Mouse (Mus musculus) cerebellum, adult 9-10 months (tissue): ENCODE measurements around the gene Clip2.

ENCODE experiments used
- DNase-seq: peaks from one replicate; pipeline ENCODE4 v3.0.0; 2022

Gene Clip2

GRCm38 (mm10) chr5:134552110-134552972 is at the start of gene Clip2:
Clip2 (minus strand) TSS chr5:134552434.
- peak; percentile 98 for DNase-seq

- DNase-seq = no peak
These were observed 45.5 kb upstream of the Clip2 start for GRCm38 (mm10) chr5:134597711-134598110.

GRCm38 (mm10) chr5:134593093-134593492 is 40.9 kb upstream of the Clip2 start:
- no peak for DNase-seq

GRCm38 (mm10) chr5:134592026-134592581 is 39.9 kb upstream of the Clip2 start:
- no peak for DNase-seq

- DNase-seq = no peak
These were observed 37.7 kb upstream of the Clip2 start for GRCm38 (mm10) chr5:134589900-134590299.

GRCm38 (mm10) chr5:134584798-134585197 is 32.6 kb upstream of the Clip2 start:
- DNase-seq = no peak

- no peak for DNase-seq
These were observed 31.6 kb upstream of the Clip2 start for GRCm38 (mm10) chr5:134583884-134584213.

- no peak for DNase-seq
These were observed 31.0 kb upstream of the Clip2 start for GRCm38 (mm10) chr5:134583006-134583883.

- peak; percentile 97 for DNase-seq
These were observed 30.1 kb upstream of the Clip2 start for GRCm38 (mm10) chr5:134582221-134582907.

GRCm38 (mm10) chr5:134581146-134581545 is 28.9 kb upstream of the Clip2 start, which contains the start of gene Rfc2:
Rfc2 (plus strand) TSS chr5:134581366.
- no peak for DNase-seq

GRCm38 (mm10) chr5:134579135-134579534 is 26.9 kb upstream of the Clip2 start:
- no peak for DNase-seq

GRCm38 (mm10) chr5:134577534-134577933 is 25.3 kb upstream of the Clip2 start:
- no peak for DNase-seq

- no peak for DNase-seq
These were observed 24.4 kb upstream of the Clip2 start for GRCm38 (mm10) chr5:134576517-134577220.

- DNase-seq = no peak
These were observed 23.6 kb upstream of the Clip2 start for GRCm38 (mm10) chr5:134575833-134576232.

- DNase-seq = no peak
These were observed 20.4 kb upstream of the Clip2 start for GRCm38 (mm10) chr5:134572508-134573214.

GRCm38 (mm10) chr5:134571730-134572507 is 19.7 kb upstream of the Clip2 start:
- peak; percentile 57 for DNase-seq

GRCm38 (mm10) chr5:134568964-134569491 is 16.8 kb upstream of the Clip2 start:
- no peak for DNase-seq

GRCm38 (mm10) chr5:134568030-134568429 is 15.8 kb upstream of the Clip2 start:
- DNase-seq = no peak

- DNase-seq = no peak
These were observed 15.2 kb upstream of the Clip2 start for GRCm38 (mm10) chr5:134567445-134567844.

GRCm38 (mm10) chr5:134565696-134566095 is 13.5 kb upstream of the Clip2 start:
- DNase-seq = no peak
